Mouse (Mus musculus) liver, embryonic 13.5 days (tissue): Measurements from ENCODE around the gene Lhfpl2. TPM values are rescaled to one million over a fixed set of nuclear protein-coding genes. Genes with fewer than 3 reads are reported as not detected.
"Not testable (repeated sequence)": the region's sequence is repeated elsewhere in the genome, so short reads cannot be mapped to it uniquely, and the experiment has no call there.

Source experiments
- ATAC-seq: fragments of 200-750 bp; cut with Nextera tagmentation; 2 replicates; pipeline ENCODE4 v1.8.0; 2017; ENCODE audit warnings: low read depth, mild to moderate bottlenecking, moderate number of reproducible peaks, moderate library complexity
- DNase-seq: peaks from one replicate; pipeline ENCODE4 v3.0.0; 2022
- H3K27ac ChIP-seq: fragments of 300-500 bp; sonication (generic); 2 replicates; pipeline ENCODE4 v1.5.1; 2015; ENCODE audit warnings: moderate library complexity, mild to moderate bottlenecking, inconsistent platforms
- H3K27me3 ChIP-seq: fragments of 300-500 bp; sonication (generic); 2 replicates; pipeline ENCODE4 v1.6.1; 2015; ENCODE audit warnings: mild to moderate bottlenecking, inconsistent platforms
- H3K36me3 ChIP-seq: fragments of 300-500 bp; sonication (generic); 2 replicates; pipeline ENCODE4 v1.6.1; 2015; ENCODE audit warnings: mild to moderate bottlenecking, inconsistent platforms
- H3K4me1 ChIP-seq: fragments of 300-500 bp; sonication (generic); replicated peaks from 2 replicates; pipeline ENCODE4 v1.6.1; 2015; ENCODE audit warnings: inconsistent platforms
- H3K4me2 ChIP-seq: fragments of 300-500 bp; sonication (generic); 2 replicates; pipeline ENCODE4 v1.6.1; 2015; ENCODE audit warnings: inconsistent platforms, mild to moderate bottlenecking, moderate library complexity
- H3K4me3 ChIP-seq: fragments of 300-500 bp; sonication (generic); replicated peaks from 2 replicates; pipeline ENCODE4 v1.5.1; 2015; ENCODE audit warnings: mild to moderate bottlenecking, inconsistent platforms
- H3K9ac ChIP-seq: fragments of 300-500 bp; sonication (generic); 2 replicates; pipeline ENCODE4 v1.6.1; 2015; ENCODE audit warnings: mild to moderate bottlenecking, inconsistent platforms
- H3K9me3 ChIP-seq: fragments of 300-500 bp; sonication (generic); replicated peaks from 2 replicates; pipeline ENCODE4 v1.6.1; 2016; ENCODE audit warnings: inconsistent platforms
- WGBS: fragments of 180-500 bp; shearing (Covaris S2); methylation state at CpG from one replicate; pipeline ENCODE4 v1.1.7; 2015; ENCODE audit not compliant: insufficient replicate concordance; 5-methylcytosine and 5-hydroxymethylcytosine counted together
- polyA plus RNA-seq: library from polyadenylated mRNA; unstranded; fragments of >200 nt; fragmentation: Nextera tagmentation; extraction: Ambion mirVana; gene quantifications from 2 replicates; pipeline ENCODE4 v1.2.1, GENCODE M21; 2015

Lhfpl2 gene
- polyA plus RNA-seq: 4.8 and 6.0 TPM in 2 replicates

- Histone ChIP-seq H3K4me3 (peak within 1 kb of the TSS; percentile 62), H3K36me3 (no peaks in the 10 kb centered on the region), H3K4me2 (peak within 1 kb of the TSS; percentile 72), H3K9ac (peak within 1 kb of the TSS; percentile 59), H3K27me3 (peaks cover 67% of the 10 kb centered on the region), H3K27ac (no peak within 1 kb of the TSS), H3K9me3 (no peaks in the 10 kb centered on the region), H3K4me1 (peaks cover 16% of the 10 kb centered on the region)
- WGBS: under 1% methylated on average over 85 of the region's 85 CpGs
- ATAC-seq (peak; percentile 58), DNase-seq (no peak)
Observed at GRCm38 (mm10) chr13:94057563-94058560, at the start of gene Lhfpl2. Gene Lhfpl2 (plus strand): TSS chr13:94057796.

DNA sequence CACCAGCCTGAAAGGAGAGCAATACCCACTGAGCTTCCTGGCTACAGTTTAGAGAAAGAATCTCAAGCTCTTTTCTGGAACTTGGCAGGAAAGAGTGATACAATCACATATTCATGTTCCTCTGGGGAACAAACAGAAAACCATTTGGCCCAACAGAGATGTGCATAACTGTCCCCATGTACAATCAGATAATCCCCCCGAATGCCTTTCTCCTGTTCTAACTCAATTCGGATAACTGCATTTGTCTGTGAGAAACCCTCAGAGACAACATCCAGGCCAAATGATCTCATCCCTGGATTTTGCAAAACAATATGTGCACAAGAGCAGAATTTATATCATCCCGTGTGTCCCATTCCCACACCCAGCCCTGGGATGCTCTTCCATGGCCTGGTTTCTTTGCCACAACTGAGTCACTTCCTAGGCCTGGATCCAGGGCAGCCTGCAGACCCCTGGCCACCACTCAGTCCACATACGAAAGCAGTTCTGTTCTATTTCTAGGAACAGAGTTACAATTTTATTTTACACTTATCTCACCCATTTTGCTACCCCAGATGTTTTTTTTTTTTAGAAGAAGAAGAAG, 45.5 kb upstream of the Lhfpl2 start:
- no peak for ATAC-seq
- Histone ChIP-seq H3K4me1 (no peaks in the 10 kb centered on the region), H3K27ac (no peak overlapping the region), H3K9me3 (no peaks in the 10 kb centered on the region), H3K4me3 (no peak overlapping the region), H3K4me2 (no peak overlapping the region), H3K36me3 (no peaks in the 10 kb centered on the region), H3K27me3 (no peaks in the 10 kb centered on the region), H3K9ac (no peak overlapping the region)
- 68% methylated on average over 4 of the region's 4 CpGs for WGBS
- no peak for DNase-seq

DNA sequence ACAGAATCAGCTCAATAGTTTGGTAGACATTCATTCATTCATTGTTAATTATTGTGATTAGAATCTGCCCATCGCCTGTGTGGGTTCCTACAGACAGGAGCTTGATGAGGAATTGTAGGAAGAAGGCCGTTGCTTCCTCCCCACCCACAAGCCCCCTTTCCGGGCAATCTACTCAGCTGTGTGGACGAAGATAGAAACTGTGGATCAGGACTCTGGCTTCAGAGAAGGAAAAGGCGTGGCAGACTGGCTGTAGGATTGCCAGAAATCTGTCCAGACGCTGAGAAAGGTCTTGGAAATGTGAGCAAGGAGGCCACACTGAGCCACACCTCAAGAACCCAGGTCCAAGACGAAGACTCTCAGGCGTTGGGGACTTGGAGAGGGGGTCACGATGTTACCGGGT, 43.6 kb upstream of the Lhfpl2 start:
- Histone ChIP-seq H3K4me2 (no peak overlapping the region), H3K9ac (no peak overlapping the region), H3K27ac (no peak overlapping the region), H3K27me3 (no peaks in the 10 kb centered on the region), H3K4me3 (no peak overlapping the region), H3K36me3 (no peaks in the 10 kb centered on the region), H3K9me3 (no peaks in the 10 kb centered on the region), H3K4me1 (no peaks in the 10 kb centered on the region)
- ATAC-seq: no peak
- DNase-seq: no peak
- WGBS: 69% methylated on average over 10 of the region's 10 CpGs

DNA sequence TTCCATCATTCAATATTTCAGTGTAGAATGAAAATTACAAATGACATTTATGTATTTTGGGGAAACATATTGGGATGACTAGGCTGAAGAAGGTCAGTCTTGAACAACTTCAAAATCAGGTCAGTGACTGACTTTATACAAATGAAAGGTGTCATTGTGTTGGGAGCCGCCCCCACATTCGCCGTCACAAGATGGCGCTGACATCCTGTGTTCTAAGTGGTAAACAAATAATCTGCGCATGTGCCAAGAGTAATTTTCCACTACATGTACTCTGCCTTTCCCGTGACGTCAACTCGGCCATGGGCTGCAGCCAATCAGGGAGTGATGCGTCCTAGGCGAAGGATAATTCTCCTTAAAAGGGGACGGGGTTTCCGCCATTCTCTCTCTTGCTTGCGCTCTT, 33.0 kb upstream of the Lhfpl2 start:
- H3K4me3 ChIP-seq, H3K27ac ChIP-seq, H3K4me1 ChIP-seq, H3K27me3 ChIP-seq, DNase-seq, H3K9me3 ChIP-seq, ATAC-seq, H3K9ac ChIP-seq, H3K36me3 ChIP-seq, H3K4me2 ChIP-seq: not testable (repeated sequence)
- 62% methylated on average over 8 of the region's 13 CpGs for WGBS

GRCm38 (mm10) chr13:94029147-94029546, 28.4 kb upstream of the Lhfpl2 start:
- Histone ChIP-seq H3K9ac (no peak overlapping the region), H3K4me2 (no peak overlapping the region), H3K4me3 (no peak overlapping the region), H3K27me3 (no peaks in the 10 kb centered on the region), H3K27ac (no peak overlapping the region), H3K36me3 (no peaks in the 10 kb centered on the region), H3K9me3 (no peaks in the 10 kb centered on the region), H3K4me1 (no peaks in the 10 kb centered on the region)
- DNase-seq: no peak
- ATAC-seq: no peak
- 82% methylated on average over 10 of the region's 10 CpGs for WGBS

- Histone ChIP-seq H3K27me3 (no peaks in the 10 kb centered on the region), H3K27ac (no peak overlapping the region), H3K9ac (no peak overlapping the region), H3K4me3 (no peak overlapping the region), H3K4me1 (no peaks in the 10 kb centered on the region), H3K9me3 (no peaks in the 10 kb centered on the region), H3K36me3 (no peaks in the 10 kb centered on the region), H3K4me2 (no peak overlapping the region)
- 70% methylated on average over 2 of the region's 2 CpGs for WGBS
- ATAC-seq: no peak
- no peak for DNase-seq
Observed at GRCm38 (mm10) chr13:94030551-94030950, 27.0 kb upstream of the Lhfpl2 start.

DNA sequence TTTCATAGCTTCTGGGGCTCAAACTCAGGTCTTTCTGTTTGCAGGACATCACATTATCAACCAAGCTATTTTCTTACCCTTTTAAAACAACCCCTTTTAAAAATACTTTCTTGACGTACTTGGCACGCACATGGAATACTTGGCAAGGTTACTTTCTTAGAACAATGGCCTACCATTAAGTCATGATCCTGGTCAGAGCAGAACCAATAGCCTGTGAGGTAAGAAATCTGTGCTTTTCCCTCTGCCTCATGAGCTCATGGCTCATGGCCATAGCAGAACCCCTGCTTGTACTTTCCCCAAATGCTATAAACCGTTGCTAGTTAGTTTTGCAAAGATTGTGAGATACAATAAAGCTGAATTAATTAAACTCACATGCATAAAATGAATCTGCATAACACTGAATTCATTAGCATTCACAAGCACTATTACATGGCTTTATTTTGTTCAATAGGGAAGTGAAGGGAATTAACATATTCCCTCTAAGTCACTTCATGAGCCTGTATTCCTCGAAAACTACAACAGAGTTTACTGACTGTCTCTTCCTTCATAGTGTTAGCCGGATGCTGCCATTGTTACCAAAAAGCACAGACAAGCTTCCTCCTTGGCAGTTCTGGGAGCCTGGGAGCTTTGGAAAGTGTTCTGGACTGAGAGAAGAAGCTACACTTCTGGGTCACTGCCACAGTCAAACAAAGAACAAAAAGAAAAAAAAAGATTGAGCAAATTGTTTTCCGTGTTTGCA, 20.1 kb upstream of the Lhfpl2 start:
- Histone ChIP-seq H3K27me3 (no peaks in the 10 kb centered on the region), H3K4me2 (no peak overlapping the region), H3K4me3 (no peak overlapping the region), H3K9me3 (no peaks in the 10 kb centered on the region), H3K27ac (no peak overlapping the region), H3K4me1 (no peaks in the 10 kb centered on the region), H3K9ac (no peak overlapping the region), H3K36me3 (no peaks in the 10 kb centered on the region)
- DNase-seq (no peak), ATAC-seq (no peak)
- WGBS: 55% methylated on average over 6 of the region's 6 CpGs

- Histone ChIP-seq H3K4me1 (no peaks in the 10 kb centered on the region), H3K36me3 (no peaks in the 10 kb centered on the region), H3K27ac (no peak overlapping the region), H3K9ac (no peak overlapping the region), H3K4me3 (no peak overlapping the region), H3K9me3 (no peaks in the 10 kb centered on the region), H3K27me3 (no peaks in the 10 kb centered on the region), H3K4me2 (no peak overlapping the region)
- DNase-seq: no peak
- no peak for ATAC-seq
- 20% methylated on average over 2 of the region's 2 CpGs for WGBS
Observed at GRCm38 (mm10) chr13:94038052-94038340, 19.6 kb upstream of the Lhfpl2 start.

- no peak for DNase-seq
- Histone ChIP-seq H3K27me3 (peaks cover 8% of the 10 kb centered on the region), H3K36me3 (no peaks in the 10 kb centered on the region), H3K9me3 (no peaks in the 10 kb centered on the region), H3K9ac (no peak overlapping the region), H3K27ac (no peak overlapping the region), H3K4me2 (no peak overlapping the region), H3K4me1 (no peaks in the 10 kb centered on the region), H3K4me3 (no peak overlapping the region)
- no peak for ATAC-seq
- 35% methylated on average over 7 of the region's 7 CpGs for WGBS
Observed at GRCm38 (mm10) chr13:94050036-94050435, 7.6 kb upstream of the Lhfpl2 start.

GRCm38 (mm10) chr13:94050782-94051181, 6.8 kb upstream of the Lhfpl2 start:
- Histone ChIP-seq H3K4me3 (no peak overlapping the region), H3K36me3 (no peaks in the 10 kb centered on the region), H3K27ac (no peak overlapping the region), H3K27me3 (peaks cover 15% of the 10 kb centered on the region), H3K9me3 (no peaks in the 10 kb centered on the region), H3K4me2 (no peak overlapping the region), H3K4me1 (no peaks in the 10 kb centered on the region), H3K9ac (no peak overlapping the region)
- ATAC-seq (no peak), DNase-seq (no peak)
- 70% methylated on average over 3 of the region's 3 CpGs for WGBS

- 3% methylated on average over 17 of the region's 17 CpGs for WGBS
- Histone ChIP-seq H3K9me3 (no peaks in the 10 kb centered on the region), H3K4me1 (peaks cover 10% of the 10 kb centered on the region; the same call in 1 of the 2 replicates), H3K4me2 (peak overlapping the region; percentile 72), H3K36me3 (no peaks in the 10 kb centered on the region), H3K27ac (no peak overlapping the region), H3K9ac (peak overlapping the region; percentile 59), H3K4me3 (peak overlapping the region; percentile 62), H3K27me3 (peaks cover 67% of the 10 kb centered on the region)
- ATAC-seq (no peak), DNase-seq (no peak)
Observed at GRCm38 (mm10) chr13:94057036-94057562, 497 bp upstream of the Lhfpl2 start.
